In the genomic region with DNA sequence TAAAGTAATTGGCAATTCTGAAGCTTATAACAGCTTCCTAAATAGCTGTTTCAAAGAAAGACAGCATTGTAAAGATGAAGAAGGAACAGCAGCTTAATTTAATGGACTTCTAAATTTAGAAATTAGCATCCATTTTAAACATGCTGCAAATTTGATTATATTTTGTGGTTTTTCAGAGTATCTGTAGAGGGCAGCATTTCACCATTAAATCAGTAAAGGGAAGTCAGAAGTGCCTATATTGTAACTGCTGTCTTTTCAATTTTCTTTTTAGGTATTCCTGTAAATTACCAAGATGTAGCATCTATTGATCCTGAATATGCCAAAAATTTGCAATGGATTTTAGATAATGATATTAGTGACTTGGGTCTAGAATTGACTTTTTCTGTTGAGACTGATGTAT, we compare ENCODE assay signal across 11 mouse cellular contexts.
DNase-seq lines count a peak whose midpoint lies in the region; ATAC-seq and TF ChIP-seq lines count a peak whose summit lies in the region.
"Had no signal": no experiment of that assay in that cellular context is flagged by ENCODE, and none has a peak within 500 bp of the region (broad histone marks: within the 10 kb centered on the region; RNA-seq: fewer than 3 reads in every experiment).

No protein-coding gene starts in this region.

- no peak overlapping the region for H3K4me2 ChIP-seq in CH12.LX (ENCODE audit: insufficient read depth, low read depth, poor library complexity, severe bottlenecking)
- H3K4me2 ChIP-seq in forebrain, postnatal 0 days (ENCODE audit: low read depth), result no peak overlapping the region
- H3K4me2 ChIP-seq: heart, embryonic 12.5 days had no signal

- TF ChIP-seq RAD21 in CH12.LX (IDR thresholded peaks at IDR 0.05; ENCODE audit: low read depth, low read length), result peak; percentile 75

- H3K4me3 ChIP-seq in CH12.LX (replicated peaks in 1 of 3; ENCODE audit: low read depth in 2 of 3, low read length in 2 of 3, poor library complexity in 1 of 3), result no peak overlapping the region
- no peak overlapping the region for H3K4me3 ChIP-seq in forebrain, postnatal 0 days (ENCODE audit: low read depth, low read length)
- H3K4me3 ChIP-seq: heart, embryonic 12.5 days had no signal

- intact Hi-C loops in left cerebral cortex, postnatal 25 days (cut with DNase I), result loop anchor here (2.0 kb wide), 2 partner anchors 124 to 240 kb away; no protein-coding TSS in a partner anchor

- H3K27ac ChIP-seq in CH12.LX (ENCODE audit: insufficient read depth, low read depth), result no peak overlapping the region
- no peak overlapping the region for H3K27ac ChIP-seq in forebrain, postnatal 0 days (ENCODE audit: low read depth, low read length)

- dilution Hi-C loops in CH12.LX (cut with MboI; ENCODE audit: extremely low pct_ligation_motif_present, extremely low pct_unique_long_range_greater_than_20kb, low sequenced_read_pairs), result no loop called here

- no peaks in the 10 kb centered on the region for H3K4me1 ChIP-seq in CH12.LX (ENCODE audit: control insufficient read depth in 1 of 2, insufficient read depth in 2 of 2)
- H3K4me1 ChIP-seq in forebrain, postnatal 0 days (ENCODE audit: insufficient read depth), result no peaks in the 10 kb centered on the region
- H3K4me1 ChIP-seq: heart, embryonic 12.5 days had no signal

- H3K36me3 ChIP-seq in CH12.LX (replicated peaks in 1 of 2; ENCODE audit: control insufficient read depth in 1 of 2, insufficient read depth in 1 of 2, low read length in 1 of 2), result peaks cover 0 to 40% of the 10 kb centered on the region in 2 experiments
- H3K36me3 ChIP-seq in forebrain, postnatal 0 days (ENCODE audit: insufficient read depth), result no peaks in the 10 kb centered on the region

- TF ChIP-seq POLR2A in CH12.LX (IDR thresholded peaks at IDR 0.05; ENCODE audit: low read depth, low read length), result no peak

- H3K9ac ChIP-seq in CH12.LX (ENCODE audit: insufficient read depth, low read depth), result no peak overlapping the region
- H3K9ac ChIP-seq in forebrain, postnatal 0 days, result no peak overlapping the region
- H3K9ac ChIP-seq: heart, embryonic 12.5 days had no signal

- no peaks in the 10 kb centered on the region for H3K79me2 ChIP-seq in CH12.LX (replicated peaks; ENCODE audit: control insufficient read depth, extremely low read depth, insufficient read depth, poor library complexity, severe bottlenecking)

- H3K9me3 ChIP-seq in CH12.LX (replicated peaks; ENCODE audit: low read length), result no peaks in the 10 kb centered on the region
- H3K9me3 ChIP-seq in forebrain, postnatal 0 days (ENCODE audit: low read length), result no peaks in the 10 kb centered on the region
- H3K9me3 ChIP-seq: heart, embryonic 12.5 days had no signal

- no peaks in the 10 kb centered on the region for H3K27me3 ChIP-seq in CH12.LX (replicated peaks)
- H3K27me3 ChIP-seq in forebrain, postnatal 0 days (ENCODE audit: insufficient read depth, low read length), result no peaks in the 10 kb centered on the region
- H3K27me3 ChIP-seq: heart, embryonic 12.5 days had no signal

- peak; percentile 5 for DNase-seq in kidney, adult 9 months
- DNase-seq in kidney, postnatal 36 days, result no peak
- peak; percentile 32 for DNase-seq in A20 (ENCODE audit: low read depth, low spot score)
- DNase-seq in CH12.LX (ENCODE audit: extremely low read depth), result peak; percentile 15
- DNase-seq in forebrain, postnatal 0 days, result peak; percentile 66
- DNase-seq in adrenal gland, postnatal 25 days, result no peak
- DNase-seq in cerebellum, postnatal 36 days, result no peak
- no peak for DNase-seq in left cerebral cortex, postnatal 25 days (ENCODE audit: low spot score in 2 of 2)
- DNase-seq: lung, postnatal 4 days; thymus, postnatal 4 days had no signal

- in situ Hi-C loops in CH12.LX (cut with MboI; ENCODE audit: low pct_ligation_motif_present, low pct_unique_long_range_greater_than_20kb, low sequenced_read_pairs), result loop anchor here (10.0 kb wide), 1 partner anchor 118 kb away; no protein-coding TSS in a partner anchor

- TF ChIP-seq EP300 in CH12.LX (IDR thresholded peaks at IDR 0.05; ENCODE audit: low read length), result no peak

- TF ChIP-seq CTCF in CH12.LX (conservative IDR thresholded peaks at IDR 0.05 in 1 of 2, IDR thresholded peaks at IDR 0.05 in 1 of 2; ENCODE audit: low read depth in 2 of 2, low read length in 2 of 2), result peak in 1 of 2 experiments; percentile 71; a peak in 2 of 4 replicates
- peak; percentile 65 for TF ChIP-seq CTCF in forebrain, postnatal 0 days (IDR thresholded peaks at IDR 0.05; ENCODE audit: low read depth)

- peak; percentile 56; the same call in 1 of the 2 replicates for ATAC-seq in forebrain, postnatal 0 days

TF ChIP-seq in CH12.LX, 34 proteins besides CTCF, POLR2A, EP300 and RAD21:
- TF ChIP-seq USF1 (IDR thresholded peaks at IDR 0.05; ENCODE audit: low read depth, low read length) (no peak), PAX5 (IDR thresholded peaks at IDR 0.05; ENCODE audit: low read length) (no peak), GABPA (IDR thresholded peaks at IDR 0.05; ENCODE audit: insufficient replicate concordance, low read depth, low read length) (no peak), ZKSCAN1 (IDR thresholded peaks at IDR 0.05; ENCODE audit: borderline replicate concordance, low read depth, low read length) (no peak), E2F4 (IDR thresholded peaks at IDR 0.05; ENCODE audit: insufficient replicate concordance, low read depth, low read length) (no peak), SMC3 (IDR thresholded peaks at IDR 0.05; ENCODE audit: low read depth, low read length) (peak; percentile 45; the same call in 1 of the 2 replicates), MAFK (IDR thresholded peaks at IDR 0.05; ENCODE audit: insufficient replicate concordance, low read length) (no peak), ZNF384 (IDR thresholded peaks at IDR 0.05; ENCODE audit: low read depth, low read length) (no peak)
TF ChIP-seq in CH12.LX: peak in this region for 1.

Comparison
In these comparisons a context has a peak if more than half of its experiments do, and no peak if none do; other contexts are left out.
1. DNase-seq: peak in kidney, adult 9 months (single experiment), A20 (single experiment), CH12.LX (single experiment) and forebrain, postnatal 0 days (single experiment); none in kidney, postnatal 36 days (0 of 2), adrenal gland, postnatal 25 days (single experiment), cerebellum, postnatal 36 days (0 of 2) and left cerebral cortex, postnatal 25 days (0 of 2).